ENCODE assay signal across 8 mouse cellular contexts in the genomic region with DNA sequence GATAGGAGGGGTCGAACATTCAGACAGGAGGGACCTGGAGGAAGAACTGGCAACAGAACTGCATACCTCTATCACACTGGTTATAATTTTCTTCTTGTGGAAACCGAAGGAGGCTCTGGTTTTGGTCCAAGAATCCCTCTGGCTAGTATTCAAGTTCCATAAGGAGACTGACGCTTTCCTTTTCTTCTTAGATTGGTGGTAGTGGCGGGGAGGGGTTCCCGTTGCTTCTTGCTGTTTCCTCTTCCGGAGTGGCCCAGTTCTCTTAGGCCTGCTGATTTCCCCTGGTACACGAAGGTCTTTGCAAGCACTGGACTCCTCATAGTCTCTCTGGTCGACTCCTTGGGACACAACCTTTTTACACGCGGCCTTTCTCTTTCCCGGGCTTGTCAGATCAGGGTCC. TPM values are rescaled to one million over a fixed set of nuclear protein-coding genes. Genes with fewer than 3 reads are reported as not detected.
DNase-seq lines count a peak whose midpoint lies in the region; ATAC-seq and TF ChIP-seq lines count a peak whose summit lies in the region.

No protein-coding gene starts in this region.

- DNase-seq in spleen, adult 2 months (ENCODE audit: low read depth in 1 of 2, low spot score in 2 of 2) = no peak
- no peak for DNase-seq in spleen, adult 12 weeks (ENCODE audit: low spot score)
- DNase-seq in forebrain, postnatal 0 days = no peak
- DNase-seq in layer of hippocampus, postnatal 25 days (ENCODE audit: extremely low spot score in 1 of 2, low spot score in 1 of 2) = no peak
- no peak for DNase-seq in gastrocnemius, postnatal 10 days
- no peak for DNase-seq in right cerebral cortex, postnatal 14 days

- peak overlapping the region; percentile 49; the same call in 1 of the 2 replicates for H3K9ac ChIP-seq in forebrain, postnatal 0 days
- peak overlapping the region; percentile 85 for H3K9ac ChIP-seq in limb, embryonic 13.5 days

- no peak for ATAC-seq in forebrain, postnatal 0 days
- no peak for ATAC-seq in limb, embryonic 13.5 days (ENCODE audit: low FRiP score, low read depth)

- WGBS in spleen, adult 2 months = 2% methylated on average over 11 of the region's 11 CpGs
- 35% methylated on average over 11 of the region's 11 CpGs for WGBS in forebrain, postnatal 0 days
- WGBS in limb, embryonic 13.5 days = 39% methylated on average over 11 of the region's 11 CpGs
- WGBS in olfactory bulb, adult 2 months = 21% methylated on average over 11 of the region's 11 CpGs

- H3K9me3 ChIP-seq in forebrain, postnatal 0 days (ENCODE audit: low read length) = no peaks in the 10 kb centered on the region
- 0 out of 2 replicates have a peak, but pooled peaks cover 3% of the 10 kb centered on the region for H3K9me3 ChIP-seq in limb, embryonic 13.5 days

- no peak for TF ChIP-seq POLR2A in spleen, adult 2 months (IDR thresholded peaks at IDR 0.05; ENCODE audit: low read depth, low read length)
- no peak for TF ChIP-seq POLR2A in olfactory bulb, adult 2 months (IDR thresholded peaks at IDR 0.05; ENCODE audit: insufficient read depth, low read depth, low read length)

- no peak for TF ChIP-seq CTCF in spleen, adult 2 months (IDR thresholded peaks at IDR 0.05; ENCODE audit: extremely low read depth, insufficient read depth, insufficient read length, insufficient replicate concordance)
- TF ChIP-seq CTCF in forebrain, postnatal 0 days (IDR thresholded peaks at IDR 0.05; ENCODE audit: low read depth) = no peak
- TF ChIP-seq CTCF in olfactory bulb, adult 2 months (IDR thresholded peaks at IDR 0.05; ENCODE audit: insufficient read depth, low read depth, low read length) = no peak

- H3K4me1 ChIP-seq in spleen, adult 2 months (ENCODE audit: control insufficient read depth, insufficient read depth, insufficient read length) = peaks cover 12% of the 10 kb centered on the region; the same call in 1 of the 2 replicates
- H3K4me1 ChIP-seq in forebrain, postnatal 0 days (ENCODE audit: insufficient read depth) = no peaks in the 10 kb centered on the region
- H3K4me1 ChIP-seq in limb, embryonic 13.5 days = peaks cover 40% of the 10 kb centered on the region
- H3K4me1 ChIP-seq in olfactory bulb, adult 2 months (ENCODE audit: control insufficient read depth, insufficient read depth, low read length) = peaks cover 10% of the 10 kb centered on the region

- H3K27me3 ChIP-seq in spleen, adult 2 months (ENCODE audit: control insufficient read depth, insufficient read depth, low read length) = no peaks in the 10 kb centered on the region
- H3K27me3 ChIP-seq in forebrain, postnatal 0 days (ENCODE audit: insufficient read depth, low read length) = no peaks in the 10 kb centered on the region
- no peaks in the 10 kb centered on the region for H3K27me3 ChIP-seq in limb, embryonic 13.5 days

- peak overlapping the region; percentile 77 for H3K4me2 ChIP-seq in forebrain, postnatal 0 days (ENCODE audit: low read depth)
- H3K4me2 ChIP-seq in limb, embryonic 13.5 days (replicated peaks) = peak overlapping the region; percentile 83

- H3K4me3 ChIP-seq in spleen, adult 2 months (ENCODE audit: extremely low read depth, insufficient read depth, insufficient read length) = peak overlapping the region; percentile 84
- H3K4me3 ChIP-seq in forebrain, postnatal 0 days (ENCODE audit: low read depth, low read length) = peak overlapping the region; percentile 74
- peak overlapping the region; percentile 89 for H3K4me3 ChIP-seq in limb, embryonic 13.5 days
- peak overlapping the region; percentile 85; the same call in 1 of the 2 replicates for H3K4me3 ChIP-seq in olfactory bulb, adult 2 months (ENCODE audit: insufficient read depth, low read depth, low read length)

- no peaks in the 10 kb centered on the region for H3K36me3 ChIP-seq in spleen, adult 2 months (ENCODE audit: control insufficient read depth, insufficient read depth, low read length)
- H3K36me3 ChIP-seq in forebrain, postnatal 0 days (ENCODE audit: insufficient read depth) = no peaks in the 10 kb centered on the region
- H3K36me3 ChIP-seq in limb, embryonic 13.5 days = peaks cover 18% of the 10 kb centered on the region

- no peak overlapping the region for H3K27ac ChIP-seq in spleen, adult 2 months (ENCODE audit: insufficient read depth, low read length)
- H3K27ac ChIP-seq in forebrain, postnatal 0 days (ENCODE audit: low read depth, low read length) = no peak overlapping the region
- no peak overlapping the region for H3K27ac ChIP-seq in limb, embryonic 13.5 days
- H3K27ac ChIP-seq in olfactory bulb, adult 2 months (ENCODE audit: insufficient read depth, low read depth, low read length) = no peak overlapping the region

RNA-seq across cellular contexts. Expression of a gene that starts 1.0 kb away (rescaled TPM):
- polyA plus RNA-seq in spleen, adult 2 months (2012; rRNA removed) = 2.2 and 2.5 TPM in 2 replicates
- 0.85 and 2.0 TPM in 2 replicates for total RNA-seq in forebrain, postnatal 0 days (2014; rRNA removed)
- polyA plus RNA-seq in forebrain, postnatal 0 days (2015; fragmentation: Nextera tagmentation; extraction: Ambion mirVana) = 2.3 and 2.4 TPM in 2 replicates
- 14.5 and 15.5 TPM in 2 replicates for polyA plus RNA-seq in limb, embryonic 13.5 days (2015; fragmentation: Nextera tagmentation; extraction: Ambion mirVana)
- polyA plus RNA-seq in olfactory bulb, adult 2 months (2012; ENCODE audit: insufficient read depth, insufficient read length, low replicate concordance, missing spikeins) = not detected in 2 replicates
- under 1 TPM; 0.30 to 0.33 TPM for total RNA-seq in layer of hippocampus, postnatal 25 days (2021)
- total RNA-seq in gastrocnemius, postnatal 10 days (2021) = 1 to 10 TPM; 1.7 to 2.0 TPM

RNA-seq across cellular contexts. Expression of a gene that starts 23.1 kb away (rescaled TPM):
- 0.22 and 0.28 TPM in 2 replicates for polyA plus RNA-seq in spleen, adult 2 months (2012; rRNA removed)
- total RNA-seq in forebrain, postnatal 0 days (2014; rRNA removed) = 0.46 and 0.57 TPM in 2 replicates
- 0.69 TPM in 2 replicates for polyA plus RNA-seq in forebrain, postnatal 0 days (2015; fragmentation: Nextera tagmentation; extraction: Ambion mirVana)
- polyA plus RNA-seq in limb, embryonic 13.5 days (2015; fragmentation: Nextera tagmentation; extraction: Ambion mirVana) = 0.70 and 0.89 TPM in 2 replicates
- not detected in 2 replicates for polyA plus RNA-seq in olfactory bulb, adult 2 months (2012; ENCODE audit: insufficient read depth, insufficient read length, low replicate concordance, missing spikeins)
- total RNA-seq in layer of hippocampus, postnatal 25 days (2021) = 1 to 10 TPM; 2.5 to 2.6 TPM
- 1 to 10 TPM; 6.0 to 7.2 TPM for total RNA-seq in gastrocnemius, postnatal 10 days (2021)

RNA-seq across cellular contexts. Expression of a gene that starts 39.7 kb away (rescaled TPM):
- polyA plus RNA-seq in spleen, adult 2 months (2012; rRNA removed) = 27.2 and 42.2 TPM in 2 replicates
- 127 and 153 TPM in 2 replicates for total RNA-seq in forebrain, postnatal 0 days (2014; rRNA removed)
- 182 and 219 TPM in 2 replicates for polyA plus RNA-seq in forebrain, postnatal 0 days (2015; fragmentation: Nextera tagmentation; extraction: Ambion mirVana)
- polyA plus RNA-seq in limb, embryonic 13.5 days (2015; fragmentation: Nextera tagmentation; extraction: Ambion mirVana) = 96.7 and 98.9 TPM in 2 replicates
- not detected in 2 replicates for polyA plus RNA-seq in olfactory bulb, adult 2 months (2012; ENCODE audit: insufficient read depth, insufficient read length, low replicate concordance, missing spikeins)
- total RNA-seq in layer of hippocampus, postnatal 25 days (2021) = 10 to 100 TPM; 51.3 to 65.6 TPM
- 10 to 100 TPM; 70.7 to 81.6 TPM for total RNA-seq in gastrocnemius, postnatal 10 days (2021)

RNA-seq across cellular contexts. Expression of a gene that starts 39.8 kb away (rescaled TPM):
- 17.0 and 18.7 TPM in 2 replicates for polyA plus RNA-seq in spleen, adult 2 months (2012; rRNA removed)
- 52.2 and 59.5 TPM in 2 replicates for total RNA-seq in forebrain, postnatal 0 days (2014; rRNA removed)
- polyA plus RNA-seq in forebrain, postnatal 0 days (2015; fragmentation: Nextera tagmentation; extraction: Ambion mirVana) = 122 and 137 TPM in 2 replicates
- polyA plus RNA-seq in limb, embryonic 13.5 days (2015; fragmentation: Nextera tagmentation; extraction: Ambion mirVana) = 244 and 248 TPM in 2 replicates
- polyA plus RNA-seq in olfactory bulb, adult 2 months (2012; ENCODE audit: insufficient read depth, insufficient read length, low replicate concordance, missing spikeins) = not detected in 2 replicates
- total RNA-seq in layer of hippocampus, postnatal 25 days (2021) = 10 to 100 TPM; 11.6 to 13.3 TPM
- 10 to 100 TPM; 30.2 to 32.3 TPM for total RNA-seq in gastrocnemius, postnatal 10 days (2021)

RNA-seq across cellular contexts. Expression of a gene that starts 46.7 kb away (rescaled TPM):
- 5.0 and 5.1 TPM in 2 replicates for polyA plus RNA-seq in spleen, adult 2 months (2012; rRNA removed)
- 0.08 and 0.24 TPM in 2 replicates for total RNA-seq in forebrain, postnatal 0 days (2014; rRNA removed)
- polyA plus RNA-seq in forebrain, postnatal 0 days (2015; fragmentation: Nextera tagmentation; extraction: Ambion mirVana) = 0.20 and 0.21 TPM in 2 replicates
- polyA plus RNA-seq in limb, embryonic 13.5 days (2015; fragmentation: Nextera tagmentation; extraction: Ambion mirVana) = 0.32 and 0.57 TPM in 2 replicates
- not detected in 2 replicates for polyA plus RNA-seq in olfactory bulb, adult 2 months (2012; ENCODE audit: insufficient read depth, insufficient read length, low replicate concordance, missing spikeins)
- total RNA-seq in layer of hippocampus, postnatal 25 days (2021) = under 1 TPM; 0.12 to 0.15 TPM
- total RNA-seq in gastrocnemius, postnatal 10 days (2021) = under 1 TPM; 0.05 to 0.20 TPM
